Mouse (Mus musculus): ENCODE measurements around the gene Fam241a. TPM values are rescaled to one million over a fixed set of nuclear protein-coding genes. Genes with fewer than 3 reads are reported as not detected.
A peak's percentile ranks its signal among the peaks of the same experiment; 100 is the strongest.

Fam241a gene
- total and polyA plus RNA-seq, 3 experiments, result 1.6 to 12.7 (median 5.3) TPM

DNA sequence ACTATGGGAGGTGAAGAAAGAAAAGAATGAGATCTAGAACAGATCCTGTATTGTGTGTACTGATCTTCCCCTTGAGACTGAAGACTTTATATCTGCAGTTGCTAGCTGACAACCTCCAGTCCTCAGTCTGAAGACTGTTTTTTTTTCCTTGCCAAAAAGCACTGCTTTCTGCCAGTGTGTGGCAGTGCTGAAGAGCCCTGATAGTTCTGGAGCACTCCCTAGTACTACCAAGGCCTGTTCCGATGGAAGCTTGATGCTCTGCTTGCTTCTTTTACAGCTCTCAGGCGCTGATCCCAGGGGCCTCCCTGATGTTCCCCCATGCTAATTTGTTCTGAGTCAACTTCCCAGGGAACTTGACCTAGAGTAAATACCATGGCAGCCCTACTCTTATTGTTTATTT is 31.9 kb downstream of the Fam241a start:
- no peaks in the 10 kb centered on the region for H3K9me3 ChIP-seq (replicated peaks; ENCODE audit: low read length)
- H3K4me1 ChIP-seq (ENCODE audit: control insufficient read depth in 1 of 2, insufficient read depth in 2 of 2), result peaks cover 2 to 10% of the 10 kb centered on the region in 2 experiments; a peak in 2 of 4 replicates
- H3K36me3 ChIP-seq (replicated peaks in 1 of 2; ENCODE audit: control insufficient read depth in 1 of 2, insufficient read depth in 1 of 2, low read length in 1 of 2), result no peaks in the 10 kb centered on the region
- H3K4me3 ChIP-seq (replicated peaks in 1 of 3; ENCODE audit: low read depth in 2 of 3, low read length in 2 of 3, poor library complexity in 1 of 3), result no peak overlapping the region
- H3K4me2 ChIP-seq (ENCODE audit: insufficient read depth, low read depth, poor library complexity, severe bottlenecking), result no peak overlapping the region
- in situ Hi-C loops (cut with MboI; ENCODE audit: low pct_ligation_motif_present, low pct_unique_long_range_greater_than_20kb, low sequenced_read_pairs) (no loop called here), dilution Hi-C loops (cut with MboI; ENCODE audit: extremely low pct_ligation_motif_present, extremely low pct_unique_long_range_greater_than_20kb, low sequenced_read_pairs) (no loop called here)
- TF ChIP-seq POLR2A (IDR thresholded peaks at IDR 0.05; ENCODE audit: low read depth, low read length), result no peak
- peak in 1 of 2 experiments; percentile 8; a peak in 1 of 4 replicates for TF ChIP-seq CTCF (conservative IDR thresholded peaks at IDR 0.05 in 1 of 2, IDR thresholded peaks at IDR 0.05 in 1 of 2; ENCODE audit: low read depth in 2 of 2, low read length in 2 of 2)
- no peak overlapping the region for H3K27ac ChIP-seq (ENCODE audit: insufficient read depth, low read depth)
- no peak for DNase-seq (ENCODE audit: extremely low read depth)
- no peak overlapping the region for H3K9ac ChIP-seq (ENCODE audit: insufficient read depth, low read depth)
- no peaks in the 10 kb centered on the region for H3K27me3 ChIP-seq (replicated peaks)
- no peaks in the 10 kb centered on the region for H3K79me2 ChIP-seq (replicated peaks; ENCODE audit: control insufficient read depth, extremely low read depth, insufficient read depth, poor library complexity, severe bottlenecking)

DNA sequence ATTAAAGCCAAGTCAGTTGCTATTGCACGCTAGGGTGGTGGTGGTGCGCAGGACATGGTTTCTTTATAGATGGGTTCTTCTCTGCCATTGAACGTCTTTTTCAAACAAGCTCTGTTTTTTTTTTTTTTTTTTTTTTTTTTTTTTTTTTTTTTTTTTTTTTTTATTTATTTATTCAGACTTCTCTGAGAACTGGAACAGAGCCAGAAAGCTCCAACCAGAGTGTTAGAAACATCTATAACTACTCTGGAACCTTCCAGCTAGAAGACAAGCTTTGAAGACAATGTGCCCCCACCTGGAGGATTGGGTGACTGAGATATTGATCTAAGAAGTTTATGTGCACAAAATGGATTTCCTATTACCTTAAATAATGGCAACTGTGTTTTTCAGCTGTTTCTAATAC is 32.6 kb downstream of the Fam241a start:
- H3K36me3 ChIP-seq (replicated peaks in 1 of 2; ENCODE audit: control insufficient read depth in 1 of 2, insufficient read depth in 1 of 2, low read length in 1 of 2), result no peaks in the 10 kb centered on the region
- dilution Hi-C loops (cut with MboI; ENCODE audit: extremely low pct_ligation_motif_present, extremely low pct_unique_long_range_greater_than_20kb, low sequenced_read_pairs), result no loop called here
- H3K79me2 ChIP-seq (replicated peaks; ENCODE audit: control insufficient read depth, extremely low read depth, insufficient read depth, poor library complexity, severe bottlenecking), result no peaks in the 10 kb centered on the region
- H3K27me3 ChIP-seq (replicated peaks), result no peaks in the 10 kb centered on the region
- peaks cover 4% of the 10 kb centered on the region for H3K9me3 ChIP-seq (replicated peaks; ENCODE audit: low read length)
- in situ Hi-C loops (cut with MboI; ENCODE audit: low pct_ligation_motif_present, low pct_unique_long_range_greater_than_20kb, low sequenced_read_pairs), result no loop called here
- no peak overlapping the region for H3K4me2 ChIP-seq (ENCODE audit: insufficient read depth, low read depth, poor library complexity, severe bottlenecking)
- no peak overlapping the region for H3K27ac ChIP-seq (ENCODE audit: insufficient read depth, low read depth)
- H3K4me3 ChIP-seq (replicated peaks in 1 of 3; ENCODE audit: low read depth in 2 of 3, low read length in 2 of 3, poor library complexity in 1 of 3), result no peak overlapping the region
- H3K9ac ChIP-seq (ENCODE audit: insufficient read depth, low read depth), result no peak overlapping the region
- peaks cover 2 to 10% of the 10 kb centered on the region in 2 experiments; a peak in 2 of 4 replicates for H3K4me1 ChIP-seq (ENCODE audit: control insufficient read depth in 1 of 2, insufficient read depth in 2 of 2)
- DNase-seq (ENCODE audit: extremely low read depth), result no peak
- TF ChIP-seq SIN3A (IDR thresholded peaks at IDR 0.05; ENCODE audit: low read length) (no peak), HCFC1 (IDR thresholded peaks at IDR 0.05; ENCODE audit: low read depth, low read length) (no peak), MYC (IDR thresholded peaks at IDR 0.05; ENCODE audit: low read depth, low read length) (no peak), TCF12 (IDR thresholded peaks at IDR 0.05; ENCODE audit: low read depth, low read length) (no peak), EP300 (IDR thresholded peaks at IDR 0.05; ENCODE audit: low read length) (no peak), IRF4 (IDR thresholded peaks at IDR 0.05; ENCODE audit: low read depth, low read length) (no peak), RAD21 (IDR thresholded peaks at IDR 0.05; ENCODE audit: low read depth, low read length) (no peak), MAFK (IDR thresholded peaks at IDR 0.05; ENCODE audit: insufficient replicate concordance, low read length) (no peak), NRF1 (IDR thresholded peaks at IDR 0.05; ENCODE audit: low read depth, low read length) (no peak), TBP (conservative IDR thresholded peaks at IDR 0.05; ENCODE audit: low read depth, low read length) (no peak), UBTF (IDR thresholded peaks at IDR 0.05; ENCODE audit: low read depth, low read length) (no peak), CHD2 (IDR thresholded peaks at IDR 0.05; ENCODE audit: low read length) (no peak), MAZ (IDR thresholded peaks at IDR 0.05; ENCODE audit: low read depth, low read length) (no peak), PAX5 (IDR thresholded peaks at IDR 0.05; ENCODE audit: low read length) (no peak), NELFE (IDR thresholded peaks at IDR 0.05; ENCODE audit: low read depth, low read length) (no peak), CHD1 (IDR thresholded peaks at IDR 0.05; ENCODE audit: low read depth, low read length) (no peak), ELF1 (IDR thresholded peaks at IDR 0.05; ENCODE audit: low read depth, low read length) (no peak), POLR2AphosphoS2 (IDR thresholded peaks at IDR 0.05; ENCODE audit: low read depth, low read length) (no peak)
